Mouse (Mus musculus) liver, embryonic 14.5 days (tissue): ENCODE measurements around the gene Atoh7.

ENCODE experiments used
- CTCF ChIP-seq: IDR thresholded peaks from 2 replicates; pipeline ENCODE4 v1.5.1; 2016; ENCODE audit warnings: antibody characterized with exemption, low read depth, control low read depth
- EP300 ChIP-seq: IDR thresholded peaks from 2 replicates; pipeline ENCODE4 v1.6.1; 2016; ENCODE audit warnings: antibody characterized with exemption, low read depth

DNA sequence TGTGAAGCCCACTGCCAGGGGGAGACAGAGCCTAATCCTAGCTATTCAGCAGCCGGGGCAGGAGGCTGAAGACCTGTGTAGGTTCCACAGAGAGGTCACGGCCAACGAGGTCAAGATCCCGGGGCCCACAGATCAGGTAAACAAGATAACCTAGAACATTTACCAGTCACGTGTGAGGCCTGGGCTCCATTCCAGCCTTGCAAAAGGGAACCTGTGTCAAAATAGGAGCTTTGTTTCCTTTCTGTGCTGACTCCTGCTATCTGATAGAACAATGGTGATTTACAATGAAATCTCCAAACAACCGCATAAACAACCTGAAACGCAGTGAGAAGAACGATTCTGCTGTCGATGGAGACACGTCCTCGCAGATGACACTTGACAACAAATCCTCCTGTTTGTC, 39.0 kb upstream of the Atoh7 start:
- TF ChIP-seq CTCF (no peak), EP300 (no peak)
